Mouse (Mus musculus) testis, adult 2 months (tissue): Measurements from ENCODE around the gene Stox2.

Experiments
- CTCF ChIP-seq: fragments of 200-500 bp; IDR thresholded peaks from 2 replicates; pipeline ENCODE4 v1.5.1; 2012; ENCODE audit warnings: low read depth, mild to moderate bottlenecking, inconsistent platforms, low read length, moderate library complexity; ENCODE audit not compliant: control insufficient read depth, insufficient read depth, insufficient replicate concordance
- POLR2A ChIP-seq: fragments of 200-500 bp; IDR thresholded peaks from 2 replicates; pipeline ENCODE4 v1.6.1; 2012; ENCODE audit warnings: low read depth, mild to moderate bottlenecking, inconsistent platforms, low read length, moderate library complexity; ENCODE audit not compliant: control insufficient read depth

DNA sequence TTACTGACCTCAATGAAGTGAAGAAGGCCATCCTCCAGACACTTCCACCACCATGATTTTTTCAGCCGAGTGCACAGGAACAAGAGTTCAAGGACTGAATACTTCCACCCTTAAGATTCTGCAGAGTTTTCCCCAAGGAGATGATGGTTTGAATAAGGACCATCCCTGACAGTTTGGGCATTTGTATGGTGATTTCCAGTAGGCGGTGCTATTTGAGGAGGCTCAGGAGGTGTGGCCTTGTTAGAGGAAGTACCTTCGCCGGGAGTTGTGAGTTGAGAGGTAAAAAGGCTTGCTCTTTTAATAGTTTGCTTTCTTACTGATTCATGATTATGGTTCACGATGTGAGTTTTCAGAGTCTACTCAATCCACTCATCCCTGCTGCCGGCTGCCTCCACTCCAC, 138.0 kb downstream of the Stox2 start:
- TF ChIP-seq CTCF (no peak), POLR2A (no peak)
